Mouse (Mus musculus) leukemia stem cell, adult 10-12 weeks (primary cell): ENCODE data around the gene Arhgap5. TPM values are rescaled to one million over a fixed set of nuclear protein-coding genes. Genes with fewer than 3 reads are reported as not detected.

Experiments used
- polyA plus RNA-seq: library from polyadenylated mRNA; stranded (reverse); fragments of >175 nt; gene quantifications from 2 replicates; pipeline ENCODE4 v1.2.3, GENCODE M21; 2012; ENCODE audit warnings: low replicate concordance

Gene Arhgap5
- polyA plus RNA-seq: 0.33 TPM in 1 of 2 replicates, not detected in the other

GRCm38 (mm10) chr12:52503456-52504320 lies at the start of gene Arhgap5:
Gene Arhgap5 (plus strand): TSS chr12:52503972.

Other genes with a start within 250 kb of the Arhgap5 start
- gene Akap6, start 195.4 kb downstream of the Arhgap5 start, polyA plus RNA-seq: 0.07 TPM in 1 of 2 replicates, not detected in the other